Mouse (Mus musculus) G1E (cell line): ENCODE data around the gene Adam15. TPM values are rescaled to one million over a fixed set of nuclear protein-coding genes. Genes with fewer than 3 reads are reported as not detected.

ENCODE experiments used
- ATAC-seq: 2 replicates; pipeline ENCODE4 v1.8.0; 2016; ENCODE audit warnings: mild to moderate bottlenecking; ENCODE audit not compliant: insufficient number of reproducible peaks, poor library complexity, low FRiP score, severe bottlenecking; ENCODE audit errors: extremely low read depth
- DNase-seq: peaks from one replicate; pipeline ENCODE4 v3.0.0; 2012; ENCODE audit warnings: low spot score
- H3K27me3 ChIP-seq: 2 replicates; pipeline ENCODE4 v1.6.1; 2012; ENCODE audit warnings: mild to moderate bottlenecking, low read length, inconsistent platforms; ENCODE audit not compliant: insufficient read depth
- H3K36me3 ChIP-seq: replicated peaks from 2 replicates; pipeline ENCODE3; 2012; ENCODE audit warnings: mild to moderate bottlenecking, inconsistent platforms
- H3K4me1 ChIP-seq: 2 replicates; pipeline ENCODE4 v1.6.1; 2012; ENCODE audit warnings: low read depth, low read length, inconsistent platforms, mixed read lengths; ENCODE audit not compliant: insufficient read depth
- H3K4me3 ChIP-seq: 2 replicates; pipeline ENCODE4 v1.5.1; 2012; ENCODE audit warnings: low read depth, mild to moderate bottlenecking, inconsistent platforms, low read length, moderate library complexity, mixed read lengths
- H3K9me3 ChIP-seq: replicated peaks from 2 replicates; pipeline ENCODE4 v1.6.1; 2012; ENCODE audit warnings: inconsistent platforms
- CTCF ChIP-seq: IDR thresholded peaks from 2 replicates; pipeline ENCODE4 v1.5.1; 2012; ENCODE audit warnings: low read depth, low read length, inconsistent platforms, mixed read lengths
- GATA1 ChIP-seq: IDR thresholded peaks from 2 replicates; pipeline ENCODE4 v1.6.1; 2012; ENCODE audit warnings: borderline replicate concordance, low read length, inconsistent platforms, mixed read lengths
- GATA2 ChIP-seq: IDR thresholded peaks from 2 replicates; pipeline ENCODE4 v1.6.1; 2012; ENCODE audit warnings: low read depth, low read length, inconsistent platforms, borderline replicate concordance
- POLR2AphosphoS5 ChIP-seq: IDR thresholded peaks from 2 replicates; pipeline ENCODE4 v1.6.1; 2012; ENCODE audit warnings: low read depth, low read length, inconsistent platforms; ENCODE audit not compliant: insufficient replicate concordance
- TAL1 ChIP-seq: conservative IDR thresholded peaks from 2 replicates; pipeline ENCODE4 v1.6.1; 2012; ENCODE audit warnings: low read depth, low read length, inconsistent platforms, mixed read lengths
- polyA plus RNA-seq: library from polyadenylated mRNA; stranded (reverse); fragments of >175 nt; gene quantifications from 2 replicates; pipeline ENCODE4 v1.2.3, GENCODE M21; 2012
- total RNA-seq, 2 experiments: library from RNA; stranded (forward) in 1 of 2; stranded (reverse) in 1 of 2; fragments of 200-1000 nt in 1 of 2; fragments of >200 nt in 1 of 2; fragmentation: Nextera tagmentation in 1 of 2; gene quantifications; 2 replicates each; pipeline ENCODE4 v1.2.3; 2014 to 2017

Adam15 gene
- total and polyA plus RNA-seq, 3 experiments = 0.05 to 1.4 TPM; not detected in 1

DNA sequence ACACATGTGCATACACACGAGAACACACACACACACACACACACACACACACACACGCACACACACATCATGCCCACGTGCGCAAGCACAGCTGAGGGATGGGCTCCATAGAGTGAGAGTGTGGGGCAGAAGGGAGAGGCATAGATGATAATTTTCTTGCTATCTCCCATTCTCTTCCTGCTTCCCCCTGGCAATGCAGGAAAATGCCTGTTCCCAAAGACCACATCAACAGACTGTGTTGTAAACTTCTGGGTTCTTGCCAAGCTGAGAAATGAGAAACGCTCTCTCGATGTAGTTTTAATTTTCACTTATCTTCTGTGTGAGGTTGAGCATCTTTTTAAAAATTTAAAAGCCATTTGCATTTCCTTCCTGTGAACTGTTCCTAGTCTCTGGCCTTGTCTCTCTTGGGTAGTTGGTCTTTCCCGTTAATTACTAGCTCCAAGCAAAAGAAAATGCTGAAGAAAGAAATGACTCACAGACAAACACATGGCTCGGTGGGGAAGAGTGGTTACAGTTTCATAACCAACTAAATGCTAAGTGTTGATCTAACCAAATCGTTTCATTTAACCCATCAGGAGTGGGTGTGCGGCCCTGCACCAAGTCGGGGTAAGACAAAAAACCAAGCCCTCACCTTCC lies 52.9 kb downstream of the Adam15 start:
- Histone ChIP-seq H3K4me3 (no peak overlapping the region), H3K36me3 (no peaks in the 10 kb centered on the region), H3K9me3 (no peaks in the 10 kb centered on the region), H3K27me3 (peaks cover 53% of the 10 kb centered on the region), H3K4me1 (no peaks in the 10 kb centered on the region)
- TF ChIP-seq CTCF = no peak
- no peak for DNase-seq
- ATAC-seq = no peak

DNA sequence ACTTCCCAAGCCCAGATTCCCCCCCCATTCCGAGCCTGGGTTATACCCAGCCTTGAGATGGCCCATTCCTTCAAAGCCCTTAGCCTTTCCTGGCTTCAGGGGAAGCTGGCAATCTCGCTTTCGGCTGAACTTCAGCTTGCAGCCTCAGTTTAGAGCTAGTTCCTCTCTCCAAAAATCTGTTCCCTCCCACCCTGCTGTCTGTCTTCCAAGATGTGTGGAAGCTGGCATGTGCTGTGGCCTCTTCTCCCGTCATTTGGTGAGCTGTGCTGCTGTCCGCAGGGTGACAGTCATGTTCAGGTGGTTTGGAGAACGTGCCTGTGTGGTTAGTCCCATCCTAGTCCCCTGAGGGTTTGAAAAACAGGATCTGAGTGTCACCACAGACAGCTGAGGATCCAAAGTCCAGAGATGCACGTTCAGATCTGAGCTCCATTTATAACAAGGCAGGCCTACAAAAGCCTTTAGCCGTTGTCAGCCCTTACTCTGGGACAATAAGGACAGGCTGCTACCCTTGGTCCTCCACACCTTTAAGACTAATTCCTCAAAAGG lies 54.0 kb downstream of the Adam15 start:
- peaks cover 57% of the 10 kb centered on the region for H3K27me3 ChIP-seq
- H3K36me3 ChIP-seq = no peaks in the 10 kb centered on the region
- TF ChIP-seq POLR2AphosphoS5 = no peak
- TF ChIP-seq CTCF = no peak
- no peak for TF ChIP-seq GATA1
- no peak for TF ChIP-seq TAL1
- no peak for TF ChIP-seq GATA2
- DNase-seq (no peak), ATAC-seq (no peak)
- H3K9me3 ChIP-seq = no peaks in the 10 kb centered on the region
- no peak overlapping the region for H3K4me3 ChIP-seq
- H3K4me1 ChIP-seq = no peaks in the 10 kb centered on the region

DNA sequence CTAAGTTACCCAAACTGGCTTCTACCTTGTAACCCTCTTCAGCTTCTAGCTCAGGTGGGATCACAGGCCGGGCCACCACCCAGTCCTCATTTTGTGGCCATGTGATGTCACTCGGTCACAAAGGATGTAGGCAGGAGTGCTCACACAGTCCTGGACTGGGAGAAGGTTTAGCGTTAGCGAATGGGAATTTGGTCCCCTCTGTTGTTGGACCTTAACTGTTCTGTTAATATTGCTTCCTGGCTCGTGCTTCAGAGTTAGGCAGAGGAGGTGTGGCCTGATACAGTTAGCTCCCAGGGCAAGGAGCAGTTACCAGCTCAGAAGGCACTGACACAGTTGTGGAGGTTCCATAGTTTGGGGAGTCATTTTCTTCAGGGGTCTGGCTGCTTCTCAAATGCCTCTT lies 55.6 kb downstream of the Adam15 start:
- ATAC-seq = no peak
- no peaks in the 10 kb centered on the region for H3K4me1 ChIP-seq
- no peak for DNase-seq
- no peaks in the 10 kb centered on the region for H3K36me3 ChIP-seq
- H3K4me3 ChIP-seq = no peak overlapping the region
- no peaks in the 10 kb centered on the region for H3K9me3 ChIP-seq
- TF ChIP-seq POLR2AphosphoS5 (no peak), GATA2 (no peak), TAL1 (no peak), GATA1 (no peak), CTCF (no peak)
- peaks cover 52% of the 10 kb centered on the region for H3K27me3 ChIP-seq

DNA sequence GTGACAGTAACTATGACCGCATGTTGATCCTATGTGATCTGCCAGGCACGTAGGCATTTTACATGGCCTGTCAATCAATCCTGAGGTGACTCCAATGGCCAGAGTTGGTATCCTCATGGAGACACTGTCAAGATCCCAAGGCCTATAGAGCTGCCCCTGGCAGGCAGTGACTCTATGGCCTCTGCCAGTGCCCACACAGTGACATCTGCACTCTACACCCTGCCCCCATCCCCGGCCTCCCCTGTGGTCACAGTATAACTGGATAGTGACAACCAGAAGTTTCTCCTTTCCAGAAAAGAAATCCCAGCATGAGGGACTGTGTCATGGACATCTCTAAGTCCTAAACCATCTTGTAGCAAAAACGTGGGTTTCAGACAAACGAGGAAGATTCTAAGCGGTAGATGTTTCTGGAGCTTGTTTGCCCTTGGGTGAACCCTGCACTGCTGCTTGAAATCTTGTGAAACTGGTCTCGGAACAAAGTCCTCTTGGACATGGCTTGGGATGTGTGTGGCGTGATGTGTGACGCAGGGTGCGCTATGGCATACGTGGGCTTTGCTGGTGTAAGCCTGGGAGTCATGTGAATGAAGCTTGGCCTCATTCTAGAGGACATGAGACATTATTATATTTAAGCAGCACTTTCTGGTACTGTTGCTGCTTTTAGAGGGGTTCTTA lies 56.4 kb downstream of the Adam15 start:
- Histone ChIP-seq H3K4me3 (no peak overlapping the region), H3K4me1 (no peaks in the 10 kb centered on the region), H3K36me3 (no peaks in the 10 kb centered on the region), H3K27me3 (peaks cover 56% of the 10 kb centered on the region), H3K9me3 (no peaks in the 10 kb centered on the region)
- no peak for TF ChIP-seq GATA1
- TF ChIP-seq CTCF = no peak
- no peak for TF ChIP-seq TAL1
- no peak for TF ChIP-seq GATA2
- no peak for TF ChIP-seq POLR2AphosphoS5
- DNase-seq (no peak), ATAC-seq (no peak)

DNA sequence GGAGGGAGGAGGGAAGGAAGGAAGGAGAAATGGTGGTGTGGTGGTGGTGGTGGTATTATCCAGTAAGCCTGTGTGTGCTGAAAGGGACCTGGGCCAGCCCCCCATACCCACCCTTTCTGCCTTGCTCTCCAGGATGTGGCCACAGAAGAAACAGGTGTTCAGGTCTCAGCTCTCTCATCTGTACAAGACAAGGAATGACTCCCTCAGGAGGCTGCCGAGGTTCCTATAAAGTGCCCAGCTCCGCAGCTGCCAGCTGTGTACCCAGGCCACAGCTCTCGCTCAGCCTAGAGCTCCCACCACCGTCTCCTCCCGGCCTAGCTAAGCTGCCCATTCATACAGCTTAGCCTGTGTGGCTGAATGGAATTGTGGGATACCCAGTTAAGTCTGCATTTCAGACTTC lies 57.5 kb downstream of the Adam15 start:
- no peak overlapping the region for H3K4me3 ChIP-seq
- DNase-seq = no peak
- no peaks in the 10 kb centered on the region for H3K9me3 ChIP-seq
- no peak for ATAC-seq
- no peaks in the 10 kb centered on the region for H3K4me1 ChIP-seq
- TF ChIP-seq GATA1 (no peak), POLR2AphosphoS5 (no peak), TAL1 (no peak), CTCF (no peak), GATA2 (no peak)
- peaks cover 64% of the 10 kb centered on the region for H3K27me3 ChIP-seq
- H3K36me3 ChIP-seq = no peaks in the 10 kb centered on the region

DNA sequence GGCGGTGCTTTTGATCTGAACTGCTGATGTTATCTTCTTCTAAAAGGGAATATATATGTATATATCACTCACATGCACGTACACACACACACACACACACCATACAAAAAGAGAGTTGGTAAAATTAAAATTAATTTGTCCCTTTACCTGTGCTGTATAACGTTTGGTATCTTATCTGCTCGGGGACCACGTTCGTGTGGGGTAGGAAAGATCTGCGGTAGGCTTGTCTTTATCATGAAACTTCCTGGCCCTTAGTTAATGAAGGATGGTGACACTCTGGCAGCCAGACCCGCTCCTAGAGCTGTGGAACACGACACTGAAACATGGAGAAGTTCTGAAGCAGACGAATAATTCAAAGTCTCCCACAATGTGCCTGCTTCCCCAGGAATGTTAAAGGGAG lies 57.9 kb downstream of the Adam15 start:
- H3K4me3 ChIP-seq = no peak overlapping the region

More for the DNA sequence above, 57.9 kb downstream of the Adam15 start:
- ATAC-seq (no peak), DNase-seq (no peak)
- no peak for TF ChIP-seq POLR2AphosphoS5
- TF ChIP-seq CTCF = no peak
- no peak for TF ChIP-seq GATA2
- no peak for TF ChIP-seq GATA1
- TF ChIP-seq TAL1 = no peak
- peaks cover 66% of the 10 kb centered on the region for H3K27me3 ChIP-seq
- H3K9me3 ChIP-seq = no peaks in the 10 kb centered on the region
- no peaks in the 10 kb centered on the region for H3K36me3 ChIP-seq
- no peaks in the 10 kb centered on the region for H3K4me1 ChIP-seq

Other genes starting within 250 kb of the Adam15 start
Only the 20 nearest of the 29 such genes appear.
- gene Thbs3, start 134.8 kb downstream of the Adam15 start, total RNA-seq (2014; fragmentation: Nextera tagmentation) = 1.5 and 2.4 TPM in 2 replicates
- 3.1 and 3.4 TPM in 2 replicates for gene Thbs3, start 134.8 kb downstream of the Adam15 start, total RNA-seq (2017)
- gene Thbs3, start 134.8 kb downstream of the Adam15 start, polyA plus RNA-seq = 0.49 and 0.67 TPM in 2 replicates
- gene Mtx1, start 122.9 kb downstream of the Adam15 start, total RNA-seq (2014; fragmentation: Nextera tagmentation) = 42.6 and 54.5 TPM in 2 replicates
- 82.5 and 100 TPM in 2 replicates for gene Mtx1, start 122.9 kb downstream of the Adam15 start, total RNA-seq (2017)
- gene Mtx1, start 122.9 kb downstream of the Adam15 start, polyA plus RNA-seq = 311 and 404 TPM in 2 replicates
- 0.34 TPM in 1 of 2 replicates, not detected in the other for gene Muc1, start 120.9 kb downstream of the Adam15 start, total RNA-seq (2014; fragmentation: Nextera tagmentation)
- 0.06 and 0.16 TPM in 2 replicates for gene Muc1, start 120.9 kb downstream of the Adam15 start, total RNA-seq (2017)
- not detected in 2 replicates for gene Muc1, start 120.9 kb downstream of the Adam15 start, polyA plus RNA-seq
- gene Krtcap2, start 104.0 kb downstream of the Adam15 start, total RNA-seq (2014; fragmentation: Nextera tagmentation) = 105 and 132 TPM in 2 replicates
- gene Krtcap2, start 104.0 kb downstream of the Adam15 start, total RNA-seq (2017) = 86.4 and 106 TPM in 2 replicates
- 145 and 167 TPM in 2 replicates for gene Krtcap2, start 104.0 kb downstream of the Adam15 start, polyA plus RNA-seq
- gene Trim46, start 103.7 kb downstream of the Adam15 start, total RNA-seq (2014; fragmentation: Nextera tagmentation) = 1.8 and 10.1 TPM in 2 replicates
- gene Trim46, start 103.7 kb downstream of the Adam15 start, total RNA-seq (2017) = 0.64 and 0.76 TPM in 2 replicates
- 2.7 and 2.8 TPM in 2 replicates for gene Trim46, start 103.7 kb downstream of the Adam15 start, polyA plus RNA-seq
- gene Dpm3, start 90.6 kb downstream of the Adam15 start, total RNA-seq (2014; fragmentation: Nextera tagmentation) = 13.2 and 13.5 TPM in 2 replicates
- 47.7 and 54.5 TPM in 2 replicates for gene Dpm3, start 90.6 kb downstream of the Adam15 start, total RNA-seq (2017)
- gene Dpm3, start 90.6 kb downstream of the Adam15 start, polyA plus RNA-seq = 178 and 207 TPM in 2 replicates
- not detected in 2 replicates for gene Slc50a1, start 79.4 kb downstream of the Adam15 start, total RNA-seq (2014; fragmentation: Nextera tagmentation)
- gene Slc50a1, start 79.4 kb downstream of the Adam15 start, total RNA-seq (2017) = 0.66 TPM in 1 of 2 replicates, not detected in the other
- not detected in 2 replicates for gene Slc50a1, start 79.4 kb downstream of the Adam15 start, polyA plus RNA-seq
- gene Efna1, start 68.9 kb downstream of the Adam15 start, total RNA-seq (2014; fragmentation: Nextera tagmentation) = not detected in 2 replicates
- 0.05 and 0.12 TPM in 2 replicates for gene Efna1, start 68.9 kb downstream of the Adam15 start, total RNA-seq (2017)
- not detected in 2 replicates for gene Efna1, start 68.9 kb downstream of the Adam15 start, polyA plus RNA-seq
- gene Efna3, start 27.0 kb downstream of the Adam15 start, total RNA-seq (2014; fragmentation: Nextera tagmentation) = not detected in 2 replicates
- 0.06 TPM in 1 of 2 replicates, not detected in the other for gene Efna3, start 27.0 kb downstream of the Adam15 start, total RNA-seq (2017)
- not detected in 2 replicates for gene Efna3, start 27.0 kb downstream of the Adam15 start, polyA plus RNA-seq
- gene Efna4, start 12.0 kb downstream of the Adam15 start, total RNA-seq (2014; fragmentation: Nextera tagmentation) = not detected in 2 replicates
- 0.12 TPM in 1 of 2 replicates, not detected in the other for gene Efna4, start 12.0 kb downstream of the Adam15 start, total RNA-seq (2017)
- gene Efna4, start 12.0 kb downstream of the Adam15 start, polyA plus RNA-seq = not detected in 2 replicates
- not detected in 2 replicates for gene Dcst2, start 12.0 kb upstream of the Adam15 start, total RNA-seq (2014; fragmentation: Nextera tagmentation)
- not detected in 2 replicates for gene Dcst2, start 12.0 kb upstream of the Adam15 start, total RNA-seq (2017)
- gene Dcst2, start 12.0 kb upstream of the Adam15 start, polyA plus RNA-seq = not detected in 2 replicates
- gene Dcst1, start 15.3 kb upstream of the Adam15 start, total RNA-seq (2014; fragmentation: Nextera tagmentation) = not detected in 2 replicates
- gene Dcst1, start 15.3 kb upstream of the Adam15 start, total RNA-seq (2017) = 0.06 and 0.22 TPM in 2 replicates
- gene Dcst1, start 15.3 kb upstream of the Adam15 start, polyA plus RNA-seq = not detected in 2 replicates
- gene Zbtb7b, start 44.8 kb upstream of the Adam15 start, total RNA-seq (2014; fragmentation: Nextera tagmentation) = 32.9 and 34.2 TPM in 2 replicates
- gene Zbtb7b, start 44.8 kb upstream of the Adam15 start, total RNA-seq (2017) = 23.3 and 31.4 TPM in 2 replicates
- gene Zbtb7b, start 44.8 kb upstream of the Adam15 start, polyA plus RNA-seq = 123 and 126 TPM in 2 replicates
- gene Lenep, start 52.8 kb upstream of the Adam15 start, total RNA-seq (2014; fragmentation: Nextera tagmentation) = 3.7 and 6.7 TPM in 2 replicates
- 0.98 and 1.8 TPM in 2 replicates for gene Lenep, start 52.8 kb upstream of the Adam15 start, total RNA-seq (2017)
- 0.03 and 0.12 TPM in 2 replicates for gene Lenep, start 52.8 kb upstream of the Adam15 start, polyA plus RNA-seq
- gene Flad1, start 61.9 kb upstream of the Adam15 start, total RNA-seq (2014; fragmentation: Nextera tagmentation) = 19.7 and 22.0 TPM in 2 replicates
- 18.0 and 22.0 TPM in 2 replicates for gene Flad1, start 61.9 kb upstream of the Adam15 start, total RNA-seq (2017)
- 12.5 and 17.8 TPM in 2 replicates for gene Flad1, start 61.9 kb upstream of the Adam15 start, polyA plus RNA-seq
- gene Cks1b, start 68.4 kb upstream of the Adam15 start, total RNA-seq (2014; fragmentation: Nextera tagmentation) = 92.2 and 99.8 TPM in 2 replicates
- gene Cks1b, start 68.4 kb upstream of the Adam15 start, total RNA-seq (2017) = 182 and 184 TPM in 2 replicates
- gene Cks1b, start 68.4 kb upstream of the Adam15 start, polyA plus RNA-seq = 75.1 and 86.2 TPM in 2 replicates
- 61.7 and 124 TPM in 2 replicates for gene Shc1, start 68.4 kb upstream of the Adam15 start, total RNA-seq (2014; fragmentation: Nextera tagmentation)
- gene Shc1, start 68.4 kb upstream of the Adam15 start, total RNA-seq (2017) = 40.9 and 47.6 TPM in 2 replicates
- 111 and 118 TPM in 2 replicates for gene Shc1, start 68.4 kb upstream of the Adam15 start, polyA plus RNA-seq
- gene Pygo2, start 80.2 kb upstream of the Adam15 start, total RNA-seq (2014; fragmentation: Nextera tagmentation) = 30.9 and 62.1 TPM in 2 replicates
- gene Pygo2, start 80.2 kb upstream of the Adam15 start, total RNA-seq (2017) = 20.9 and 22.2 TPM in 2 replicates
- gene Pygo2, start 80.2 kb upstream of the Adam15 start, polyA plus RNA-seq = 201 and 246 TPM in 2 replicates
- gene Pbxip1, start 86.7 kb upstream of the Adam15 start, total RNA-seq (2014; fragmentation: Nextera tagmentation) = 9.0 and 12.1 TPM in 2 replicates
- 15.0 and 16.4 TPM in 2 replicates for gene Pbxip1, start 86.7 kb upstream of the Adam15 start, total RNA-seq (2017)
- 8.3 and 9.0 TPM in 2 replicates for gene Pbxip1, start 86.7 kb upstream of the Adam15 start, polyA plus RNA-seq
- 12.1 and 17.8 TPM in 2 replicates for gene Pmvk, start 104.5 kb upstream of the Adam15 start, total RNA-seq (2014; fragmentation: Nextera tagmentation)
- 46.6 and 48.1 TPM in 2 replicates for gene Pmvk, start 104.5 kb upstream of the Adam15 start, total RNA-seq (2017)
- 14.9 and 26.1 TPM in 2 replicates for gene Pmvk, start 104.5 kb upstream of the Adam15 start, polyA plus RNA-seq